ENCODE assay signal across 8 mouse cellular contexts in genomic region chr10:40630457-40630856, GRCm38 (mm10). TPM values are rescaled to one million over a fixed set of nuclear protein-coding genes. Genes with fewer than 3 reads are reported as not detected.
DNase-seq lines count a peak whose midpoint lies in the region; ATAC-seq lines count a peak whose summit lies in the region.

No protein-coding gene starts in this region.

- intact Hi-C loops in left cerebral cortex, postnatal 36 days (cut with DNase I) = no loop called here

- DNase-seq in adrenal gland, postnatal 14 days = peak; percentile 66
- DNase-seq in adrenal gland, adult 2 months = no peak
- DNase-seq in NIH3T3 (ENCODE audit: low read depth) = peak; percentile 25
- peak; percentile 28 for DNase-seq in gastrocnemius, postnatal 25 days
- peak; percentile 74 for DNase-seq in kidney, postnatal 10 days
- DNase-seq in thymus, postnatal 0 days (ENCODE audit: low spot score) = no peak
- DNase-seq in left cerebral cortex, postnatal 36 days (ENCODE audit: low spot score in 2 of 2) = no peak

- ATAC-seq in CD4-positive, CD25-positive, alpha-beta regulatory T cell, adult 4 months = no peak

RNA-seq across cellular contexts. Expression of gene Ddo, which starts 0.6 kb away (rescaled TPM):
- total RNA-seq in adrenal gland, postnatal 14 days (2021) = 22.3 and 25.9 TPM in 2 replicates
- total RNA-seq in adrenal gland, adult 2 months (2021) = 10 to 100 TPM; 12.4 to 12.9 TPM
- 5.7 and 8.9 TPM in 2 replicates for polyA plus RNA-seq in adrenal gland, adult 2 months (2012; rRNA removed)
- total RNA-seq in gastrocnemius, postnatal 25 days (2021) = 10 to 100 TPM; 24.1 to 25.4 TPM
- polyA plus RNA-seq in thymus, postnatal 0 days (2015; fragmentation: Nextera tagmentation; extraction: Ambion mirVana) = 0.04 and 0.12 TPM in 2 replicates
- under 1 TPM in 1 of 2 experiments, not detected in 1; 0.13 TPM for polyA plus RNA-seq in CD4-positive, CD25-positive, alpha-beta regulatory T cell, adult 4 months (2017; shearing (Covaris generic))
- total RNA-seq in left cerebral cortex, postnatal 36 days (2021) = 10 to 100 TPM in 1 of 2 experiments, 1 to 10 TPM in 1; 8.5 to 12.7 TPM

RNA-seq across cellular contexts. Expression of gene Mettl24, which starts 52.6 kb away (rescaled TPM):
- 6.5 and 6.6 TPM in 2 replicates for total RNA-seq in adrenal gland, postnatal 14 days (2021)
- total RNA-seq in adrenal gland, adult 2 months (2021) = 1 to 10 TPM; 5.8 to 8.9 TPM
- 2.7 and 3.7 TPM in 2 replicates for polyA plus RNA-seq in adrenal gland, adult 2 months (2012; rRNA removed)
- total RNA-seq in gastrocnemius, postnatal 25 days (2021) = under 1 TPM; 0.46 to 0.86 TPM
- 0.50 and 0.64 TPM in 2 replicates for polyA plus RNA-seq in thymus, postnatal 0 days (2015; fragmentation: Nextera tagmentation; extraction: Ambion mirVana)
- under 1 TPM in 1 of 2 experiments, not detected in 1; 0.22 TPM for polyA plus RNA-seq in CD4-positive, CD25-positive, alpha-beta regulatory T cell, adult 4 months (2017; shearing (Covaris generic))
- 1 to 10 TPM; 2.5 to 2.8 TPM for total RNA-seq in left cerebral cortex, postnatal 36 days (2021)

Comparison
In these comparisons a context has a peak if more than half of its experiments do, and no peak if none do; other contexts are left out.
1. DNase-seq: peak in adrenal gland, postnatal 14 days (single experiment), NIH3T3 (single experiment), gastrocnemius, postnatal 25 days (single experiment) and kidney, postnatal 10 days (single experiment); none in adrenal gland, adult 2 months (single experiment), thymus, postnatal 0 days (single experiment) and left cerebral cortex, postnatal 36 days (0 of 2).